Mouse (Mus musculus) small intestine, adult 2 months (tissue): ENCODE data around the gene Onecut1. TPM values are rescaled to one million over a fixed set of nuclear protein-coding genes. Genes with fewer than 3 reads are reported as not detected.

Source experiments
- H3K27ac ChIP-seq: fragments of 200-500 bp; 2 replicates; pipeline ENCODE4 v1.5.1; 2012; ENCODE audit warnings: low read depth, low read length, control low read depth, inconsistent platforms; ENCODE audit not compliant: insufficient read depth
- H3K27me3 ChIP-seq: fragments of 200-500 bp; 2 replicates; pipeline ENCODE4 v1.6.1; 2012; ENCODE audit warnings: mild to moderate bottlenecking, moderate library complexity, low read length, inconsistent platforms; ENCODE audit not compliant: control insufficient read depth, insufficient read depth
- H3K36me3 ChIP-seq: fragments of 200-500 bp; 2 replicates; pipeline ENCODE4 v1.6.1; 2012; ENCODE audit warnings: mild to moderate bottlenecking, low read length, control low read depth, inconsistent platforms; ENCODE audit not compliant: control insufficient read depth, insufficient read depth
- H3K4me1 ChIP-seq: fragments of 200-500 bp; 2 replicates; pipeline ENCODE4 v1.6.1; 2012; ENCODE audit warnings: low read length, inconsistent platforms, mixed read lengths; ENCODE audit not compliant: control insufficient read depth, insufficient read depth, insufficient read length
- H3K4me3 ChIP-seq: fragments of 200-500 bp; 2 replicates; pipeline ENCODE4 v1.5.1; 2012; ENCODE audit warnings: low read depth, mild to moderate bottlenecking, control low read depth, inconsistent platforms, low read length, moderate library complexity
- CTCF ChIP-seq: fragments of 200-500 bp; IDR thresholded peaks from 2 replicates; pipeline ENCODE4 v1.5.1; 2012; ENCODE audit warnings: low read depth, mild to moderate bottlenecking, control low read depth, inconsistent platforms, low read length, moderate library complexity, mixed read lengths; ENCODE audit not compliant: insufficient replicate concordance, insufficient read length; ENCODE audit errors: extremely low read depth
- POLR2A ChIP-seq: fragments of 200-500 bp; IDR thresholded peaks from 2 replicates; pipeline ENCODE4 v1.6.1; 2012; ENCODE audit warnings: low read depth, mild to moderate bottlenecking, control low read depth, inconsistent platforms, low read length, moderate library complexity
- WGBS: fragments of 180-500 bp; shearing (Covaris S2); methylation state at CpG from one replicate; pipeline ENCODE4 v1.1.7; 2018; 5-methylcytosine and 5-hydroxymethylcytosine counted together
- polyA plus RNA-seq: library from polyadenylated mRNA; depleted of rRNA; stranded (reverse); fragments of >200 nt; gene quantifications from 2 replicates; pipeline ENCODE4 v1.2.3, GENCODE M21; 2012; rRNA removed

The Onecut1 gene
- polyA plus RNA-seq, result 0.91 TPM in 1 of 2 replicates, not detected in the other

- Histone ChIP-seq H3K27me3 (peaks cover 49% of the 10 kb centered on the region), H3K4me1 (peaks cover 6% of the 10 kb centered on the region; the same call in 1 of the 2 replicates), H3K27ac (no peak within 1 kb of the TSS), H3K4me3 (peak within 1 kb of the TSS; percentile 56), H3K36me3 (no peaks in the 10 kb centered on the region)
- no peak for TF ChIP-seq CTCF
- TF ChIP-seq POLR2A, result no peak
- WGBS, result 1% methylated on average over 45 of the region's 45 CpGs
These were observed at the start of gene Onecut1 for GRCm38 (mm10) chr9:74861561-74861980. Gene Onecut1 (plus strand): TSS chr9:74861921.

GRCm38 (mm10) chr9:74819736-74820511 is 41.8 kb upstream of the Onecut1 start:
- Histone ChIP-seq H3K36me3 (no peaks in the 10 kb centered on the region), H3K4me1 (no peaks in the 10 kb centered on the region), H3K27ac (no peak overlapping the region), H3K4me3 (no peak overlapping the region), H3K27me3 (no peaks in the 10 kb centered on the region)
- 51% methylated on average over 19 of the region's 19 CpGs for WGBS
- TF ChIP-seq POLR2A, result no peak
- TF ChIP-seq CTCF, result no peak

GRCm38 (mm10) chr9:74825102-74825501 is 36.6 kb upstream of the Onecut1 start:
- Histone ChIP-seq H3K27ac (no peak overlapping the region), H3K36me3 (no peaks in the 10 kb centered on the region), H3K4me3 (no peak overlapping the region), H3K27me3 (no peaks in the 10 kb centered on the region), H3K4me1 (no peaks in the 10 kb centered on the region)
- no peak for TF ChIP-seq CTCF
- no peak for TF ChIP-seq POLR2A
- 61% methylated on average over 2 of the region's 2 CpGs for WGBS

- Histone ChIP-seq H3K27ac (no peak overlapping the region), H3K4me3 (no peak overlapping the region), H3K4me1 (no peaks in the 10 kb centered on the region), H3K36me3 (no peaks in the 10 kb centered on the region), H3K27me3 (no peaks in the 10 kb centered on the region)
- WGBS, result 50% methylated on average over 3 of the region's 3 CpGs
- TF ChIP-seq POLR2A, result no peak
- TF ChIP-seq CTCF, result no peak
These were observed 32.5 kb upstream of the Onecut1 start for GRCm38 (mm10) chr9:74829206-74829605.

GRCm38 (mm10) chr9:74842890-74843289 is 18.8 kb upstream of the Onecut1 start:
- H3K27me3 ChIP-seq, result peaks cover 9% of the 10 kb centered on the region; the same call in 1 of the 2 replicates
- no peaks in the 10 kb centered on the region for H3K4me1 ChIP-seq
- H3K27ac ChIP-seq, result no peak overlapping the region
- H3K36me3 ChIP-seq, result no peaks in the 10 kb centered on the region
- no peak overlapping the region for H3K4me3 ChIP-seq
- 82% methylated on average over 4 of the region's 4 CpGs for WGBS
- TF ChIP-seq POLR2A, result no peak

GRCm38 (mm10) chr9:74846867-74847830 is 14.6 kb upstream of the Onecut1 start:
- H3K27ac ChIP-seq, result no peak overlapping the region
- no peaks in the 10 kb centered on the region for H3K36me3 ChIP-seq
- H3K4me3 ChIP-seq, result no peak overlapping the region
- TF ChIP-seq CTCF, result no peak
- TF ChIP-seq POLR2A, result no peak
- peaks cover 2% of the 10 kb centered on the region; the same call in 1 of the 2 replicates for H3K4me1 ChIP-seq
- H3K27me3 ChIP-seq, result peaks cover 35% of the 10 kb centered on the region
- WGBS, result 21% methylated on average over 33 of the region's 33 CpGs
